Mouse (Mus musculus) MEL (cell line): ENCODE results near the gene Med21. TPM values are rescaled to one million over a fixed set of nuclear protein-coding genes. Genes with fewer than 3 reads are reported as not detected.

Experiments
- DNase-seq: peaks from one replicate; pipeline ENCODE4 v3.0.0; 2011; ENCODE audit warnings: low read depth, low spot score
- H3K27ac ChIP-seq: 2 replicates; pipeline ENCODE4 v1.5.1; 2012; ENCODE audit warnings: low read depth, mild to moderate bottlenecking, control low read depth, low read length, moderate library complexity; ENCODE audit not compliant: control insufficient read depth
- H3K27me3 ChIP-seq, 2 experiments: fragments of 150-350 bp in 1 of 2; sonication (generic) in 1 of 2; 2 replicates each; pipeline ENCODE4 v1.6.1; 2012; ENCODE audit warnings: low read length in 2 of 2, mild to moderate bottlenecking in 2 of 2, improper control_type of control experiment in 1 of 2, moderate library complexity in 1 of 2; ENCODE audit not compliant: insufficient read depth in 2 of 2, control insufficient read depth in 1 of 2
- H3K36me3 ChIP-seq, 2 experiments: 2 replicates each; pipeline ENCODE4 v1.6.1; 2012 to 2014; ENCODE audit warnings: low read length in 2 of 2, improper control_type of control experiment in 1 of 2, inconsistent platforms in 1 of 2, mild to moderate bottlenecking in 1 of 2; ENCODE audit not compliant: insufficient read depth in 2 of 2, control insufficient read depth in 1 of 2
- H3K4me1 ChIP-seq, 2 experiments: fragments of 150-350 bp in 1 of 2; sonication (generic) in 1 of 2; 2 replicates each; pipeline ENCODE4 v1.6.1; 2012; ENCODE audit warnings: low read length in 2 of 2, improper control_type of control experiment in 1 of 2, mild to moderate bottlenecking in 1 of 2; ENCODE audit not compliant: insufficient read depth in 2 of 2, control insufficient read depth in 1 of 2
- H3K4me3 ChIP-seq, 2 experiments: fragments of 150-350 bp in 1 of 2; sonication (generic) in 1 of 2; 2 replicates each; pipeline ENCODE4 v1.5.1; 2012; ENCODE audit warnings: low read depth in 2 of 2, low read length in 2 of 2, mild to moderate bottlenecking in 2 of 2, moderate library complexity in 2 of 2, control low read depth in 1 of 2, improper control_type of control experiment in 1 of 2; ENCODE audit not compliant: control insufficient read depth in 1 of 2, insufficient read depth in 1 of 2
- H3K79me2 ChIP-seq: 2 replicates; pipeline ENCODE4 v1.6.1; 2012; ENCODE audit warnings: mild to moderate bottlenecking, low read length, moderate library complexity; ENCODE audit not compliant: control insufficient read depth, poor library complexity, insufficient read depth
- H3K9ac ChIP-seq: 2 replicates; pipeline ENCODE4 v1.6.1; 2012; ENCODE audit warnings: low read depth, mild to moderate bottlenecking, control low read depth, low read length, moderate library complexity; ENCODE audit not compliant: control insufficient read depth, poor library complexity, severe bottlenecking
- H3K9me3 ChIP-seq: fragments of 150-350 bp; sonication (generic); replicated peaks from 2 replicates; pipeline ENCODE4 v1.6.1; 2012; ENCODE audit warnings: mild to moderate bottlenecking, low read length, improper control_type of control experiment, moderate library complexity; ENCODE audit not compliant: insufficient read depth
- BHLHE40 ChIP-seq: IDR thresholded peaks from 2 replicates; pipeline ENCODE4 v1.6.1; 2012; ENCODE audit warnings: low read depth, mild to moderate bottlenecking, inconsistent platforms, low read length, improper control_type of control experiment, borderline replicate concordance
- CHD1 ChIP-seq: IDR thresholded peaks from 2 replicates; pipeline ENCODE4 v1.6.1; 2012; ENCODE audit warnings: low read depth, mild to moderate bottlenecking, inconsistent platforms, low read length, improper control_type of control experiment
- CTCF ChIP-seq, 3 experiments: IDR thresholded peaks in 2 of 3; conservative IDR thresholded peaks in 1 of 3; 2 replicates each; pipeline ENCODE4 v1.5.1; 2011 to 2012; ENCODE audit warnings: low read length in 3 of 3, low read depth in 2 of 3, mild to moderate bottlenecking in 2 of 3, improper control_type of control experiment in 1 of 3, inconsistent platforms in 1 of 3, mixed read lengths in 1 of 3, moderate library complexity in 1 of 3; ENCODE audit not compliant: control insufficient read depth in 1 of 3, insufficient read depth in 1 of 3, poor library complexity in 1 of 3, severe bottlenecking in 1 of 3
- E2F4 ChIP-seq: IDR thresholded peaks from 2 replicates; pipeline ENCODE4 v1.6.1; 2011; ENCODE audit warnings: low read depth, low read length, improper control_type of control experiment, borderline replicate concordance
- EP300 ChIP-seq, 2 experiments: IDR thresholded peaks; 2 replicates each; pipeline ENCODE4 v1.6.1; 2011; ENCODE audit warnings: improper control_type of control experiment in 2 of 2, low read length in 2 of 2, low read depth in 1 of 2, mild to moderate bottlenecking in 1 of 2
- ETS1 ChIP-seq: IDR thresholded peaks from 2 replicates; pipeline ENCODE4 v1.6.1; 2012; ENCODE audit warnings: low read depth, mild to moderate bottlenecking, inconsistent platforms, low read length, improper control_type of control experiment, moderate library complexity
- GABPA ChIP-seq: IDR thresholded peaks from 2 replicates; pipeline ENCODE4 v1.6.1; 2012; ENCODE audit warnings: low read depth, mild to moderate bottlenecking, inconsistent platforms, low read length, improper control_type of control experiment, moderate library complexity
- JUND ChIP-seq: IDR thresholded peaks from 2 replicates; pipeline ENCODE4 v1.6.1; 2011; ENCODE audit warnings: low read depth, mild to moderate bottlenecking, improper control_type of control experiment, low read length
- MAFK ChIP-seq: IDR thresholded peaks from 2 replicates; pipeline ENCODE4 v1.6.1; 2011; ENCODE audit warnings: low read depth, mild to moderate bottlenecking, low read length, improper control_type of control experiment, borderline replicate concordance
- MAX ChIP-seq: IDR thresholded peaks from 2 replicates; pipeline ENCODE4 v1.6.1; 2011; ENCODE audit warnings: low read length, improper control_type of control experiment
- MAZ ChIP-seq: IDR thresholded peaks from 2 replicates; pipeline ENCODE4 v1.6.1; 2012; ENCODE audit warnings: low read depth, mild to moderate bottlenecking, inconsistent platforms, low read length, improper control_type of control experiment
- MEF2A ChIP-seq: IDR thresholded peaks from 2 replicates; pipeline ENCODE4 v1.6.1; 2014; ENCODE audit warnings: low read depth, mild to moderate bottlenecking, inconsistent platforms, low read length, improper control_type of control experiment; ENCODE audit not compliant: poor library complexity, insufficient replicate concordance, severe bottlenecking; ENCODE audit errors: extremely low read depth
- MXI1 ChIP-seq: IDR thresholded peaks from 2 replicates; pipeline ENCODE4 v1.6.1; 2011; ENCODE audit warnings: mild to moderate bottlenecking, low read depth, low read length, improper control_type of control experiment
- MYB ChIP-seq: IDR thresholded peaks from 2 replicates; pipeline ENCODE4 v1.6.1; 2011; ENCODE audit warnings: mild to moderate bottlenecking, low read depth, low read length, improper control_type of control experiment
- MYC ChIP-seq: IDR thresholded peaks from 2 replicates; pipeline ENCODE4 v1.6.1; 2011; ENCODE audit warnings: low read depth, mild to moderate bottlenecking, low read length, improper control_type of control experiment, moderate library complexity
- NELFE ChIP-seq: IDR thresholded peaks from 2 replicates; pipeline ENCODE4 v1.6.1; 2011; ENCODE audit warnings: low read depth, low read length, improper control_type of control experiment
- POLR2AphosphoS5 ChIP-seq: IDR thresholded peaks from 2 replicates; pipeline ENCODE4 v1.6.1; 2012; ENCODE audit warnings: low read depth, borderline replicate concordance, mild to moderate bottlenecking, inconsistent platforms, low read length, moderate library complexity, mixed read lengths
- RAD21 ChIP-seq: IDR thresholded peaks from 2 replicates; pipeline ENCODE4 v1.6.1; 2011; ENCODE audit warnings: mild to moderate bottlenecking, low read depth, low read length, improper control_type of control experiment
- RCOR1 ChIP-seq: IDR thresholded peaks from 2 replicates; pipeline ENCODE4 v1.6.1; 2012; ENCODE audit warnings: low read depth, mild to moderate bottlenecking, inconsistent platforms, low read length, improper control_type of control experiment
- SMC3 ChIP-seq: IDR thresholded peaks from 2 replicates; pipeline ENCODE4 v1.6.1; 2011; ENCODE audit warnings: low read depth, low read length, improper control_type of control experiment
- USF2 ChIP-seq, 2 experiments: IDR thresholded peaks; 2 replicates each; pipeline ENCODE4 v1.6.1; 2011 to 2012; ENCODE audit warnings: improper control_type of control experiment in 2 of 2, low read length in 2 of 2, borderline replicate concordance in 1 of 2, inconsistent platforms in 1 of 2, low read depth in 1 of 2, mild to moderate bottlenecking in 1 of 2; ENCODE audit not compliant: insufficient read depth in 1 of 2
- ZC3H11A ChIP-seq: IDR thresholded peaks from 2 replicates; pipeline ENCODE4 v1.6.1; 2012; ENCODE audit warnings: low read depth, mild to moderate bottlenecking, inconsistent platforms, low read length, improper control_type of control experiment
- ZMIZ1 ChIP-seq: IDR thresholded peaks from 2 replicates; pipeline ENCODE4 v1.6.1; 2012; ENCODE audit warnings: low read depth, mild to moderate bottlenecking, inconsistent platforms, low read length, improper control_type of control experiment, moderate library complexity
- ZNF384 ChIP-seq: IDR thresholded peaks from 2 replicates; pipeline ENCODE4 v1.6.1; 2012; ENCODE audit warnings: low read depth, mild to moderate bottlenecking, inconsistent platforms, low read length, improper control_type of control experiment
- polyA plus RNA-seq, 2 experiments: library from polyadenylated mRNA; stranded (reverse) in 1 of 2; unstranded in 1 of 2; fragments of >175 nt in 1 of 2; fragments of >200 nt in 1 of 2; gene quantifications; 2 replicates each; pipeline versions ENCODE4 v1.2.1 to v1.2.4; 2012; ENCODE audit warnings: low replicate concordance in 2 of 2, low read depth in 1 of 2; ENCODE audit not compliant: insufficient read length in 2 of 2, insufficient read depth in 1 of 2, missing spikeins in 1 of 2
- total RNA-seq: library from RNA; depleted of rRNA; stranded (reverse); fragments of 300-350 nt; gene quantifications from 2 replicates; pipeline ENCODE4 v1.2.3, GENCODE M21; 2012

Gene Med21
- total and polyA plus RNA-seq, 3 experiments: 56.7 to 79.5 TPM; not detected in 1

- Histone ChIP-seq H3K4me3 (no peak overlapping the region), H3K9me3 (no peaks in the 10 kb centered on the region), H3K27ac (no peak overlapping the region), H3K79me2 (no peaks in the 10 kb centered on the region), H3K9ac (no peak overlapping the region), H3K27me3 (no peaks in the 10 kb centered on the region), H3K4me1 (no peaks in the 10 kb centered on the region; a peak in 1 of 4 replicates), H3K36me3 (no peaks in the 10 kb centered on the region; a peak in 1 of 4 replicates)
- no peak for DNase-seq
- no peak for TF ChIP-seq BHLHE40
- no peak for TF ChIP-seq POLR2AphosphoS5
- no peak for TF ChIP-seq NELFE
- no peak for TF ChIP-seq EP300 (IDR thresholded peaks at IDR 0.05; ENCODE audit: low read depth in 1 of 2, low read length in 2 of 2)
- no peak for TF ChIP-seq ZNF384
- TF ChIP-seq MYC: no peak
These were observed 31.0 kb upstream of the Med21 start for GRCm38 (mm10) chr6:146611385-146611784.

GRCm38 (mm10) chr6:146611897-146612296, 30.4 kb upstream of the Med21 start:
- DNase-seq: no peak
- Histone ChIP-seq H3K27me3 (no peaks in the 10 kb centered on the region), H3K27ac (no peak overlapping the region), H3K9ac (no peak overlapping the region), H3K79me2 (no peaks in the 10 kb centered on the region), H3K9me3 (no peaks in the 10 kb centered on the region), H3K36me3 (no peaks in the 10 kb centered on the region; a peak in 1 of 4 replicates), H3K4me1 (no peaks in the 10 kb centered on the region), H3K4me3 (no peak overlapping the region)
- TF ChIP-seq RAD21 (no peak), CHD1 (no peak), RCOR1 (no peak), CTCF (IDR thresholded peaks at IDR 0.05 in 2 of 3, conservative IDR thresholded peaks at IDR 0.05 in 1 of 3; ENCODE audit: control insufficient read depth in 1 of 3, insufficient read depth in 1 of 3, low read depth in 2 of 3, low read length in 3 of 3, poor library complexity in 1 of 3, severe bottlenecking in 1 of 3) (no peak), MAX (no peak), MAFK (no peak), MXI1 (no peak), MAZ (no peak), ZMIZ1 (no peak), SMC3 (no peak), GABPA (no peak), MEF2A (no peak), ZC3H11A (no peak), USF2 (IDR thresholded peaks at IDR 0.05; ENCODE audit: borderline replicate concordance in 1 of 2, insufficient read depth in 1 of 2, low read depth in 1 of 2, low read length in 2 of 2) (no peak), ETS1 (no peak), E2F4 (no peak), ZNF384 (no peak), JUND (no peak), MYB (no peak)
